Mouse (Mus musculus) embryonic facial prominence, embryonic 13.5 days (tissue): ENCODE measurements around the gene Prkn. TPM values are rescaled to one million over a fixed set of nuclear protein-coding genes. Genes with fewer than 3 reads are reported as not detected.
"Not testable (repeated sequence)": the region's sequence is repeated elsewhere in the genome, so short reads cannot be mapped to it uniquely, and the experiment has no call there.

Experiments
- ATAC-seq: fragments of 200-750 bp; cut with Nextera tagmentation; 2 replicates; pipeline ENCODE4 v1.8.0; 2017; ENCODE audit warnings: low read depth; ENCODE audit not compliant: insufficient number of reproducible peaks, insufficient read depth, low FRiP score, low TSS enrichment
- H3K27ac ChIP-seq: fragments of 300-500 bp; sonication (generic); 2 replicates; pipeline ENCODE4 v1.5.1; 2015; ENCODE audit warnings: moderate library complexity, mild to moderate bottlenecking, inconsistent platforms
- H3K27me3 ChIP-seq: fragments of 300-500 bp; sonication (generic); 2 replicates; pipeline ENCODE4 v1.6.1; 2015; ENCODE audit warnings: mild to moderate bottlenecking, inconsistent platforms
- H3K36me3 ChIP-seq: fragments of 300-500 bp; sonication (generic); 2 replicates; pipeline ENCODE4 v1.6.1; 2015; ENCODE audit warnings: mild to moderate bottlenecking, inconsistent platforms
- H3K4me1 ChIP-seq: fragments of 300-500 bp; sonication (generic); 2 replicates; pipeline ENCODE4 v1.6.1; 2015; ENCODE audit warnings: inconsistent platforms
- H3K4me2 ChIP-seq: fragments of 300-500 bp; sonication (generic); 2 replicates; pipeline ENCODE4 v1.6.1; 2015; ENCODE audit warnings: moderate library complexity, mild to moderate bottlenecking, inconsistent platforms
- H3K4me3 ChIP-seq: fragments of 300-500 bp; sonication (generic); 2 replicates; pipeline ENCODE4 v1.5.1; 2015; ENCODE audit warnings: mild to moderate bottlenecking, inconsistent platforms
- H3K9ac ChIP-seq: fragments of 300-500 bp; sonication (generic); 2 replicates; pipeline ENCODE4 v1.6.1; 2015; ENCODE audit warnings: mild to moderate bottlenecking, inconsistent platforms
- H3K9me3 ChIP-seq: fragments of 300-500 bp; sonication (generic); 2 replicates; pipeline ENCODE4 v1.6.1; 2016; ENCODE audit warnings: inconsistent platforms
- WGBS: fragments of 180-500 bp; shearing (Covaris S2); methylation state at CpG from one replicate; pipeline ENCODE4 v1.1.7; 2015; ENCODE audit warnings: mixed read lengths; 5-methylcytosine and 5-hydroxymethylcytosine counted together
- polyA plus RNA-seq: library from polyadenylated mRNA; unstranded; fragments of >200 nt; fragmentation: Nextera tagmentation; extraction: Ambion mirVana; gene quantifications from 2 replicates; pipeline ENCODE4 v1.2.1, GENCODE M21; 2015

The Prkn gene
- polyA plus RNA-seq, 1 experiment from 2014 or later, result 1.1 TPM

DNA sequence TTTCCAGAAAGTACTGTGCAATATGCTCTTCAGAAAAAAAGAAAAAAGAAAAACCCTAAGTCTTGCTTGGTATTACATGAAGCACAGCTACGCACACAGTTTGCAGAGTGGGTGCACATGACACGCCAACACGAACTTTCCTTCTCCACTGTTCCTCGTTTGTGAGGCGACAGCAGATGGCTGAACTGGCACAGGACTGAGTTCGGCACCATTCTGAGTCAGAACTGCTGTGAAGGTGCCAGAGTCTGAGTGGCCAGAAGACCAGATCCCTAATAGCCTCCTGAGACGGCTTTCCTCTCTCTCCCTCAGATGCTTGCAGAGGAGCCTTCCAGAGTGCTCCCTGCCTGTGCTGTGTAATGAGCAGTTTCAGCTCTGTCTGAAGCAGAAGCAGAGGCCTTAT lies 317.4 kb downstream of the Prkn start:
- 83% methylated on average over 7 of the region's 7 CpGs for WGBS
- H3K4me1 ChIP-seq, result no peaks in the 10 kb centered on the region
- H3K9me3 ChIP-seq, result no peaks in the 10 kb centered on the region

DNA sequence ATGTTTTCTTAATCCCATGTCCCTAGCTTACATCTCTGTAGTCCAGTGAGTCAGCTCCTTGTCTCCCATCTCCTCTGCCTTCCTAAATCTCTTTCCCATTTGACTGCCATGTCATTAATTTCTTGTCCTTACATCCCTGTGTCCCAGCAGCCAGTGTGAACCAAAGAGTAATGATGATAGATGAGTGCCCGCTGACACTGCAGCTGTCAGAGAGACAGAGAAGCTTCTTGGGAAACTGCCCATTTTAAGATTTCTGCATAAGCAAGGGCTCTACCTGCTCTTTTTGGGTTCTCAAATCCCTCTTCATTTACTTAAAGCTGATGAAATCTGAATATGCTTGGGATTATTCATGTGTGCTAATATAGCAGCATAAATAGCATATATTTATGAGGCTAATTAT lies 321.3 kb downstream of the Prkn start:
- Histone ChIP-seq H3K27ac (no peak overlapping the region), H3K27me3 (no peaks in the 10 kb centered on the region), H3K4me1 (no peaks in the 10 kb centered on the region), H3K9me3 (no peaks in the 10 kb centered on the region), H3K9ac (no peak overlapping the region), H3K36me3 (no peaks in the 10 kb centered on the region), H3K4me2 (no peak overlapping the region), H3K4me3 (no peak overlapping the region)
- no peak for ATAC-seq
- 92% methylated on average over 1 of the region's 1 CpGs for WGBS

More for the DNA sequence above, 317.4 kb downstream of the Prkn start:
- Histone ChIP-seq H3K4me3 (no peak overlapping the region), H3K36me3 (no peaks in the 10 kb centered on the region), H3K27ac (no peak overlapping the region), H3K9ac (no peak overlapping the region), H3K4me2 (no peak overlapping the region), H3K27me3 (no peaks in the 10 kb centered on the region)
- no peak for ATAC-seq

GRCm38 (mm10) chr17:11162770-11163169 lies 322.6 kb downstream of the Prkn start:
- Histone ChIP-seq H3K27me3 (no peaks in the 10 kb centered on the region), H3K9me3 (no peaks in the 10 kb centered on the region), H3K4me1 (no peaks in the 10 kb centered on the region), H3K9ac (no peak overlapping the region), H3K4me2 (no peak overlapping the region), H3K4me3 (no peak overlapping the region), H3K27ac (no peak overlapping the region), H3K36me3 (no peaks in the 10 kb centered on the region)
- ATAC-seq, result no peak
- WGBS, result 82% methylated on average over 3 of the region's 3 CpGs

- H3K27me3 ChIP-seq, result no peaks in the 10 kb centered on the region
- no peaks in the 10 kb centered on the region for H3K36me3 ChIP-seq
- H3K9ac ChIP-seq, result no peak overlapping the region
- H3K27ac ChIP-seq, result no peak overlapping the region
- no peak overlapping the region for H3K4me3 ChIP-seq
- no peaks in the 10 kb centered on the region for H3K4me1 ChIP-seq
- no peak for ATAC-seq
- H3K4me2 ChIP-seq, result no peak overlapping the region
- H3K9me3 ChIP-seq, result no peaks in the 10 kb centered on the region
Observed at GRCm38 (mm10) chr17:11187356-11187755, 347.2 kb downstream of the Prkn start.

GRCm38 (mm10) chr17:11188494-11188893 lies 348.3 kb downstream of the Prkn start:
- H3K4me2 ChIP-seq, result no peak overlapping the region
- no peaks in the 10 kb centered on the region for H3K4me1 ChIP-seq
- no peaks in the 10 kb centered on the region for H3K27me3 ChIP-seq
- no peak overlapping the region for H3K4me3 ChIP-seq
- H3K9ac ChIP-seq, result no peak overlapping the region
- no peak for ATAC-seq
- no peaks in the 10 kb centered on the region for H3K9me3 ChIP-seq
- WGBS, result 65% methylated on average over 4 of the region's 4 CpGs
- no peak overlapping the region for H3K27ac ChIP-seq
- H3K36me3 ChIP-seq, result no peaks in the 10 kb centered on the region

- Histone ChIP-seq H3K9me3 (no peaks in the 10 kb centered on the region), H3K4me1 (no peaks in the 10 kb centered on the region), H3K27ac (no peak overlapping the region), H3K4me2 (no peak overlapping the region), H3K27me3 (no peaks in the 10 kb centered on the region), H3K4me3 (no peak overlapping the region), H3K9ac (no peak overlapping the region), H3K36me3 (no peaks in the 10 kb centered on the region)
- 45% methylated on average over 2 of the region's 2 CpGs for WGBS
- ATAC-seq, result no peak
Observed at GRCm38 (mm10) chr17:11190306-11190705, 350.1 kb downstream of the Prkn start.

GRCm38 (mm10) chr17:11198134-11198533 lies 357.9 kb downstream of the Prkn start:
- no peaks in the 10 kb centered on the region for H3K36me3 ChIP-seq
- H3K4me1 ChIP-seq, result no peaks in the 10 kb centered on the region
- 60% methylated on average over 2 of the region's 2 CpGs for WGBS
- no peaks in the 10 kb centered on the region for H3K27me3 ChIP-seq
- H3K4me2 ChIP-seq, result no peak overlapping the region
- H3K9ac ChIP-seq, result no peak overlapping the region
- no peaks in the 10 kb centered on the region for H3K9me3 ChIP-seq
- ATAC-seq, result no peak
- H3K4me3 ChIP-seq, result no peak overlapping the region
- no peak overlapping the region for H3K27ac ChIP-seq

DNA sequence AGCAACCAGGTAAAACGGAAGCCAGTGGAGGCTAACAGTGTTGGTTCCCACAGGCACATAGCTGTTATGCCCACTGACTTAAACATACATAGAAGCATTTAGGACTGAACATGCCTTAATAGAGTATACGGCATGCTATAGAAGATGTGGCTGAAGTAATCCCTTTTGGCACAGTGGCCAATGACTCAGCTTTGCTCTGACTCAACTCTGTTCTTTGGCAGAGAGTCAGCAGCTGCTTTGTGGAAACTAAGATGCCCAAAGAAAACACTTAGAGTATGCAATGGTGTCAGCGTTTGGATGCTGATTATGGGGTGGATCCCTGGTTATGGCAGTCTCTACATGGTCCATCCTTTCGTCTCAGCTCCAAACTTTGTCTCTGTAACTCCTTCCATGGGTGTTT lies 368.9 kb downstream of the Prkn start:
- not testable (repeated sequence) for H3K27ac ChIP-seq, H3K27me3 ChIP-seq, H3K4me3 ChIP-seq, ATAC-seq, H3K4me1 ChIP-seq, H3K9ac ChIP-seq, H3K9me3 ChIP-seq, H3K4me2 ChIP-seq, H3K36me3 ChIP-seq
- 83% methylated on average over 4 of the region's 4 CpGs for WGBS

GRCm38 (mm10) chr17:11211006-11211405 lies 370.8 kb downstream of the Prkn start:
- no peaks in the 10 kb centered on the region for H3K4me1 ChIP-seq
- 84% methylated on average over 11 of the region's 11 CpGs for WGBS
- H3K9me3 ChIP-seq, result no peaks in the 10 kb centered on the region

GRCm38 (mm10) chr17:11211591-11211990 lies 371.4 kb downstream of the Prkn start:
- Histone ChIP-seq H3K9ac (no peak overlapping the region), H3K27me3 (no peaks in the 10 kb centered on the region), H3K4me3 (no peak overlapping the region), H3K4me1 (no peaks in the 10 kb centered on the region), H3K27ac (no peak overlapping the region), H3K4me2 (no peak overlapping the region), H3K36me3 (no peaks in the 10 kb centered on the region), H3K9me3 (no peaks in the 10 kb centered on the region)
- WGBS, result 54% methylated on average over 4 of the region's 4 CpGs
- no peak for ATAC-seq

More at GRCm38 (mm10) chr17:11211006-11211405, 370.8 kb downstream of the Prkn start:
- Histone ChIP-seq H3K4me3 (no peak overlapping the region), H3K27me3 (no peaks in the 10 kb centered on the region), H3K4me2 (no peak overlapping the region), H3K9ac (no peak overlapping the region), H3K27ac (no peak overlapping the region), H3K36me3 (no peaks in the 10 kb centered on the region)
- ATAC-seq, result no peak

DNA sequence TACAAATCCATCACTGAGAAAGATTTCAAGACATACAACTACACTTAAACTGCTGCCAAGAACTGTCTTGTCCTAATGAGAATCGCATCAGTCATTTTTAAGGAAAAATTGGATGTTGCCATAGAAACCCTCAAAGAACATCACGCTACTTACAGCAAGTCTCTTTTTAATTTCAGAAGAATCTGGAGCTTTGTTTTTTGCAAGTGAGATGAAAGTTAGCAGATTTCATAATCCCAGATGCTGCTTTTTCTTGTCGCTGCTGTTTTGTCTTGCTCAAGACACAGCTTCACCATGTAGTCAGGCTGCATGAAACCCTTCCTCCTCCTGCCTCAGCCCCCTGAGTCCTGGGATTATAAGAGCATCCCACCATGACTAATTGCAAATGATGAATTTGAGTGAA lies 373.5 kb downstream of the Prkn start:
- H3K4me1 ChIP-seq, result no peaks in the 10 kb centered on the region
- no peaks in the 10 kb centered on the region for H3K36me3 ChIP-seq
- H3K27me3 ChIP-seq, result no peaks in the 10 kb centered on the region
- H3K27ac ChIP-seq, result no peak overlapping the region
- ATAC-seq, result no peak
- H3K4me2 ChIP-seq, result no peak overlapping the region
- H3K9me3 ChIP-seq, result no peaks in the 10 kb centered on the region
- no peak overlapping the region for H3K4me3 ChIP-seq
- H3K9ac ChIP-seq, result no peak overlapping the region
- 88% methylated on average over 3 of the region's 3 CpGs for WGBS

DNA sequence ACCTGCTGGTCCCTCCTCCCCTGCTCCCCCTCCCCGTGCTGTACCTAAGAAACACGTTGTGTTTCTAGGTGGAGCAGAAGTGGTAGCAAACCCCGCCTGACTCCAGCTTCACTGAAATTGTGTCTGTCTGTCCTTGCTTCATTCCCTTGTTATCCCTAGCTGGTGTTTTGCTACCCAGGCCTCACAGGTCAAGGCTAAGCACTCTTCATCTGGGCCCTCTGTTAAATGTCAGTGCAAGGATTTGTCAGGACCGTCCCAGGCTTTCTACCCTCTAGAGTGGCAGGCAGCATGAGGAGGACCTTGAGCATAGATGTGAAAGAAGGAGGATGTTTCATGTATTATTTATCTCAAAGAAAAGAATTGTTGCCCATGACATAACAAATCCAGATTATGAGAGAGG lies 388.8 kb downstream of the Prkn start:
- WGBS, result 77% methylated on average over 4 of the region's 4 CpGs
- no peaks in the 10 kb centered on the region for H3K36me3 ChIP-seq

DNA sequence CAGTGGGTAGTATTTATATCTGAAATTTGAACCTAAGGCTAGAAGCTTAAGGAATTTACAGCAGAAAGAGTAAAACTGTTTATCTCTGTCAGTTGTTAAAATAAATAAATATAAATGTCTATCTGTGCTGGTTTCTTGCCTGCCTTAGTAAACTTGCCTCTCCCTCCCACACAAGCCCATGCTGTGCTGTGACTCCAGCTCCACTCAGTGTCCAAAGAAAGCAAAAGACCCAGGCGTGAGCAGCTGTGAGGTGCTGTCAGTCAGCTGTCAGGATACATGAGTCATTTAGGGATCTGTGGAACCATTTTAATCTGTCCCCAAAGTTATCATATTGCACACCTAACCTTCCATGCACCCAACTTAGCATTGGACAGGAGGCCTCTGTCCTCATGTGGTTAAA lies 389.2 kb downstream of the Prkn start:
- no peaks in the 10 kb centered on the region for H3K27me3 ChIP-seq
- H3K9me3 ChIP-seq, result no peaks in the 10 kb centered on the region
- H3K36me3 ChIP-seq, result no peaks in the 10 kb centered on the region
- WGBS, result 76% methylated on average over 1 of the region's 1 CpGs
- ATAC-seq, result no peak
- no peak overlapping the region for H3K4me2 ChIP-seq
- no peak overlapping the region for H3K9ac ChIP-seq
- no peak overlapping the region for H3K27ac ChIP-seq
- peaks cover 4% of the 10 kb centered on the region for H3K4me1 ChIP-seq
- H3K4me3 ChIP-seq, result no peak overlapping the region

More for the DNA sequence above, 388.8 kb downstream of the Prkn start:
- Histone ChIP-seq H3K27ac (no peak overlapping the region), H3K4me1 (peaks cover 4% of the 10 kb centered on the region), H3K4me2 (no peak overlapping the region), H3K9ac (no peak overlapping the region), H3K4me3 (no peak overlapping the region), H3K9me3 (no peaks in the 10 kb centered on the region), H3K27me3 (no peaks in the 10 kb centered on the region)
- ATAC-seq, result no peak
